Mouse (Mus musculus): ENCODE results near the gene Acox2. TPM values are rescaled to one million over a fixed set of nuclear protein-coding genes. Genes with fewer than 3 reads are reported as not detected.
"Not testable (repeated sequence)": the region's sequence is repeated elsewhere in the genome, so short reads cannot be mapped to it uniquely, and the experiment has no call there.

Acox2 gene
- polyA plus RNA-seq (2012; ENCODE audit: insufficient read depth, low replicate concordance) = not detected in 2 replicates

DNA sequence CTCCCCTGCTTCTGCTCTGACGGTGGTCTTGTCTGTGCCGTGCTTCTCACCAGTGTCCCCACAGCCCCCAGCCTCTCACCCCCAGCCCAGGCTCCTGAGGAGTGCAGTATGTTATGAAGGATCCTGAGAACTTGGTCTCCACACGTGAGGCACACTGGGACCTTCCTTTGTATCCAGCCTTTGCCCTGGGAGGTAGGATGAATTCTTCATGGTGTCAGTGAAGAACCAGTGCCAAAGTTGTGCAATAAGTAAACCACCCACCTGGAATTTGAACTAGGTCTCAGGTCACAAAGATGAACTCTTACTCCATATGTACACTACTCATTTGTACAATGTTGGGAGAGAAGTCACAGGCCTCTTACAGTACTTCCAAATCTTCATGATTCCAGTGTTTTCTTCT lies at the start of gene Acox2:
Gene Acox2, minus strand, starts transcription at position 188 of the 400 bp plus-strand sequence.
- Histone ChIP-seq H3K27me3 (replicated peaks) (peaks cover 22% of the 10 kb centered on the region), H3K4me1 (0 out of 2 replicates have a peak, but pooled peaks cover 3% of the 10 kb centered on the region), H3K4me3 (replicated peaks) (no peak within 1 kb of the TSS), H3K36me3 (replicated peaks; ENCODE audit: low read length) (no peaks in the 10 kb centered on the region), H3K9me3 (no peaks in the 10 kb centered on the region)
- TF ChIP-seq GATA1 (IDR thresholded peaks at IDR 0.05; ENCODE audit: borderline replicate concordance, low read length) (no peak), FLI1 (IDR thresholded peaks at IDR 0.05; ENCODE audit: low read length) (no peak)

DNA sequence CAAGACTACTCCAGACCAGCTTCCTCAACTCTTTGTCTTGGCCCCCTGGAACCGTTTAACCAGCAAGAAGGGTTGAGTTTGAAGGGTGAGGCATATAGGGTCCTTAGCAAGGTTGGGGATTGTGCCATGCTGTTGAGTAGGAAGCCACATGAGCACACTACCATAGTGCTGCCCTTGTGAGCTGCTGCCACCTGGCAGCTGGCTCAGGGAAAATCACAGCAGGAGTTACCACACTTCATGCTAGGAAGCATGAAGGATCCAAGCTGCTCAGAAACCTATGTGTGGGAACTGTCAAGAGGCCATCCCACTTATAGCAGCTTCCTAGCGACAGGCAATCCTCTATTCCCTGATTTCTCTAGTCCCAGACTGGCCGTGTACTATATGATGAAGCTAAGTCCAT lies 49.5 kb upstream of the Acox2 start:
- no peaks in the 10 kb centered on the region for H3K9me3 ChIP-seq
- H3K4me3 ChIP-seq (replicated peaks) = no peak overlapping the region
- no peaks in the 10 kb centered on the region for H3K36me3 ChIP-seq (replicated peaks; ENCODE audit: low read length)
- no peaks in the 10 kb centered on the region for H3K4me1 ChIP-seq
- peaks cover 32% of the 10 kb centered on the region for H3K27me3 ChIP-seq (replicated peaks)
- TF ChIP-seq GATA1 (IDR thresholded peaks at IDR 0.05; ENCODE audit: borderline replicate concordance, low read length) (no peak), FLI1 (IDR thresholded peaks at IDR 0.05; ENCODE audit: low read length) (no peak)

DNA sequence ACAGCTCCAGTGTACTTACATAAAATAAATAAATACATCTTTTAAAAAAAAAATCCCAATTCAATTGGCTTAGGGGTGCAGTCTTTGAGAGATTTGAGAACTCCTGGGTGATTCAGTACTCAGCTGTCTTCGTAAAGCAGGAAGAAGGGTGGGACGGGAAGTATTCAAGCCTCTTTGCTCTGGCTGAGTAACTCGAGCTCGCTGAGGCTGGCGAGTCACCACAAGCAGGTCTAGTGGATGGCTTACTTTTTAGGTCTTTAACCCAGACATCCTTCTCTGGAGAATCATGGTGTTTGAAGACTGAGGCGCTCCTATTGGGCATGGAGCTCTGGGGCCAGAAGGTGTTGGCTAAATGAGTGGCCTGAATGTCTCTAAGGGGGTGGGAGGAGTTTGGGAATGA lies 47.7 kb upstream of the Acox2 start:
- TF ChIP-seq FLI1 (IDR thresholded peaks at IDR 0.05; ENCODE audit: low read length) = no peak
- no peak for TF ChIP-seq GATA1 (IDR thresholded peaks at IDR 0.05; ENCODE audit: borderline replicate concordance, low read length)
- H3K4me1 ChIP-seq = no peaks in the 10 kb centered on the region
- H3K27me3 ChIP-seq (replicated peaks) = peaks cover 29% of the 10 kb centered on the region
- H3K4me3 ChIP-seq (replicated peaks) = no peak overlapping the region
- no peaks in the 10 kb centered on the region for H3K9me3 ChIP-seq
- no peaks in the 10 kb centered on the region for H3K36me3 ChIP-seq (replicated peaks; ENCODE audit: low read length)

DNA sequence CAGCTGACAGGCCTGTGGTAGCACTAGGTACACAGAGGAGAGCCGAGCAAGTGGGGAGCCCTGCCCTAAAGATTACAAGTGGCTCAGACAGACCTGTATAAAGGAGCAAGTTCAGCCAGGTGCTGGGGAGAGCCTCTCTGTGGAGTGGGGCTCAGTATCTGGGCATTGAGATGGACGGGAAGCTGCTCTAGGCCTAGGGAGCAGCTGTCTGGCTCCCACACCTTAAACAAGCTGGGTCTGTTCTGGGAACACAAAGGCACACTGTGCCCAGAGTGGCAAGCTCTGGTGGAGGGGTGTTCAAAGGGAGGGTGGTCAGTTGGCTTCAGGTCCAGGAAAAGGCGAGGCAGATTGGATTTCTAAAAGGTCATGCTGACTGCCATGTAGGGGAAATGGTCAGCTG lies 45.9 kb upstream of the Acox2 start:
- TF ChIP-seq GATA1 (IDR thresholded peaks at IDR 0.05; ENCODE audit: borderline replicate concordance, low read length) = no peak
- TF ChIP-seq FLI1 (IDR thresholded peaks at IDR 0.05; ENCODE audit: low read length) = no peak
- Histone ChIP-seq H3K27me3 (replicated peaks) (peaks cover 27% of the 10 kb centered on the region), H3K36me3 (replicated peaks; ENCODE audit: low read length) (no peaks in the 10 kb centered on the region), H3K9me3 (no peaks in the 10 kb centered on the region), H3K4me1 (no peaks in the 10 kb centered on the region), H3K4me3 (replicated peaks) (no peak overlapping the region)

DNA sequence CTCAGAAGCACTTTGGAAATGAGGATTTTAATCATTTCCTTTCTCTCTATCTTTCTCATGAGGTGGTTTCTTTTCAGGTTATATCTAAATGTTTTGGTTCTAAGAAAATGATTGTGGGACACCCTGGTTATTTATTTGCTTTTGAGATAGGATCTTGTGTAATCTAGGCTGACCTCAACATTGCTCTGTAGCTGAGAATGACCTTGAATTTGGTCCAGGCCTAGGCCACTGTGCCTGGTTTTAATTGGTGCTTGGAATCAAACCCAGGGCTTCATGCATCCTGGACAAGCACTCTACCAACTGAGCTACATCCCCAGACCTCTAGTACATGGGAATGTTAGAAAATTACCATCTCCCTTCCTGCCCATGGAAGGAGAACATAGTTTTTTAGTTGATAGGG lies 44.9 kb upstream of the Acox2 start:
- Histone ChIP-seq H3K27me3 (replicated peaks) (peaks cover 25% of the 10 kb centered on the region), H3K36me3 (replicated peaks; ENCODE audit: low read length) (no peaks in the 10 kb centered on the region), H3K4me3 (replicated peaks) (no peak overlapping the region), H3K4me1 (no peaks in the 10 kb centered on the region), H3K9me3 (no peaks in the 10 kb centered on the region)
- TF ChIP-seq FLI1 (IDR thresholded peaks at IDR 0.05; ENCODE audit: low read length) = no peak

DNA sequence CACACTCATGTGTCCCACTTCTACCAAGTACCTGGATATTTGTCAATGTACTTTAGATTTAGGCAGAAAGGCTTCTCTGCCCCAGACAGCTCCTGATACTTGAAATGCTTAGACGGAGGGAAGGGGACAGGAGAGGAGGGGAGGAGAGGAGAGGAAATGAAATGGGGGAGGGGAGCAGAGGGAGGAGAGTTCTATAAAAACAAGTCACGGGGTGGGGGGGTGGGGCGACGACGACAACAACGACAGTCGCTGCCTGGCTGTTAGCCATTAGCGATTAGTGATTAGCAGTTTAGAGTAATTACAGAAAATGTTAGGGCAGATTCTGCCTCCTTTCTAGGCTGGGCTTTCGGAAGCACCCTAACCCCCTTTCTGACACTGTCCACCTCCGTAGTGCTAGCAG lies 43.5 kb upstream of the Acox2 start:
- H3K9me3 ChIP-seq = no peaks in the 10 kb centered on the region
- no peaks in the 10 kb centered on the region for H3K4me1 ChIP-seq
- H3K27me3 ChIP-seq (replicated peaks) = peaks cover 21% of the 10 kb centered on the region
- no peak overlapping the region for H3K4me3 ChIP-seq (replicated peaks)
- H3K36me3 ChIP-seq (replicated peaks; ENCODE audit: low read length) = no peaks in the 10 kb centered on the region
- TF ChIP-seq GATA1 (IDR thresholded peaks at IDR 0.05; ENCODE audit: borderline replicate concordance, low read length) = no peak
- TF ChIP-seq FLI1 (IDR thresholded peaks at IDR 0.05; ENCODE audit: low read length) = no peak

DNA sequence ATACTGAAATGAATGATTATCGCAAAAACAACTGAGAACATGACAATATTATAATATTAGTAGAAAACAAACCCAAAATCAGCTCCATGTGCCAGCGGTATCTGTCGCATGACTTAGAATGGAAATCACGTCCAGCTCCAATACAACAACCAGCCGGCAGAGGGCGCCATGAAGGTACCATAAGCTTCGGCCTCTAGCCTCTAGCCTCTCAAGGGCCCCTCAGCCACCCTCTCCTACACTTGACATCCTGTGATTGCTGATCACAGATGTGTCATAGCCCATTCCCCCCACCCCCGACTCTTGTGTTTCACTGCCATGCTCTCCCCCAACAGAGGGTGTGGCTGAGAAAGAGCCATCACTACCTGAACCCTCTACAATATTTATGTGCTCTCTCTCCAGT lies 41.1 kb upstream of the Acox2 start:
- TF ChIP-seq GATA1 (IDR thresholded peaks at IDR 0.05; ENCODE audit: borderline replicate concordance, low read length) (no peak), FLI1 (IDR thresholded peaks at IDR 0.05; ENCODE audit: low read length) (no peak)
- H3K9me3 ChIP-seq = no peaks in the 10 kb centered on the region
- no peak overlapping the region for H3K4me3 ChIP-seq (replicated peaks)

DNA sequence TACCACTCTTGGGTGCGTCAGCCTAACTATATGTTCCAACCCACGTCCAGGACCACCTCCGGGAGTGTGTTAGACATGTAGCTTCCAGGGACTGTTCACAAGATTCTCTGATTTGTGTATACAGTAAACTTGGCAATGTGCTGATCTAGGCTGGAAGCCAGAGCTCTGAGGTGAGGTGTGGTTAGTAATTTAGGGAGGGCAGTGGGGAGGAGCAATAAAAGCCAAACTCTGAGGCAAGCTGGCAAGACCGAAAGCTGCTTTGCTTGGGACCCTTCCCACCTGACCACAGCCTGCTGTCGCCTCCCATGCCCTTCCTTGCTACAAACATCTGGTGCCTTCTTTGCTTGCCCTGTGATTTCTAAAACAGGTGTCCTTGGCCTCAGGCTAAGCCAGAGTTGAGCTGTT lies 38.7 kb upstream of the Acox2 start:
- no peaks in the 10 kb centered on the region for H3K9me3 ChIP-seq
- peaks cover 11% of the 10 kb centered on the region for H3K27me3 ChIP-seq (replicated peaks)
- TF ChIP-seq GATA1 (IDR thresholded peaks at IDR 0.05; ENCODE audit: borderline replicate concordance, low read length) (no peak), FLI1 (IDR thresholded peaks at IDR 0.05; ENCODE audit: low read length) (no peak)
- H3K4me3 ChIP-seq (replicated peaks) = no peak overlapping the region
- H3K4me1 ChIP-seq = no peaks in the 10 kb centered on the region
- H3K36me3 ChIP-seq (replicated peaks; ENCODE audit: low read length) = no peaks in the 10 kb centered on the region

More for the DNA sequence above, 41.1 kb upstream of the Acox2 start:
- Histone ChIP-seq H3K4me1 (no peaks in the 10 kb centered on the region), H3K27me3 (replicated peaks) (peaks cover 14% of the 10 kb centered on the region), H3K36me3 (replicated peaks; ENCODE audit: low read length) (no peaks in the 10 kb centered on the region)

DNA sequence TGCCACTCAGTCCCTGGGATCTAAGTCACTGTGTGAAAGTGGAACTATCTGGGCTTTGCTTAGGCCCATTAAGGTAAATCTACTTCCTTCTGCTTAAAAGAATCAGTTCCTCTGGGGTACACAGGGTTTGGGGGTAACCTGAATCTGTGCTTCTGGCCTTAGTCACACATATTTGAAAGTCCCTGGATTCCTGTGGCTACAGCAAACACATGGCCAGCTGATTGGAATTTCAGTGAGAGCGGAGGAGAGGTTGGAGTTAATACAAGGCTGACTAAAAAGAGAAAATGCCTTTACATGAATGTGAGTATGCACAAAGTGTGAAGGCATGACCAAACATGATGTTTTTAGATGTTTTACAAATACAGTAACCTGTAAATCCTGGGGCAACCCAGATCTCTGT lies 35.1 kb upstream of the Acox2 start:
- Histone ChIP-seq H3K27me3 (replicated peaks) (peaks cover 7% of the 10 kb centered on the region), H3K36me3 (replicated peaks; ENCODE audit: low read length) (no peaks in the 10 kb centered on the region), H3K4me1 (no peaks in the 10 kb centered on the region), H3K4me3 (replicated peaks) (no peak overlapping the region), H3K9me3 (peaks cover 10% of the 10 kb centered on the region)
- TF ChIP-seq GATA1 (IDR thresholded peaks at IDR 0.05; ENCODE audit: borderline replicate concordance, low read length) (no peak), FLI1 (IDR thresholded peaks at IDR 0.05; ENCODE audit: low read length) (no peak)

DNA sequence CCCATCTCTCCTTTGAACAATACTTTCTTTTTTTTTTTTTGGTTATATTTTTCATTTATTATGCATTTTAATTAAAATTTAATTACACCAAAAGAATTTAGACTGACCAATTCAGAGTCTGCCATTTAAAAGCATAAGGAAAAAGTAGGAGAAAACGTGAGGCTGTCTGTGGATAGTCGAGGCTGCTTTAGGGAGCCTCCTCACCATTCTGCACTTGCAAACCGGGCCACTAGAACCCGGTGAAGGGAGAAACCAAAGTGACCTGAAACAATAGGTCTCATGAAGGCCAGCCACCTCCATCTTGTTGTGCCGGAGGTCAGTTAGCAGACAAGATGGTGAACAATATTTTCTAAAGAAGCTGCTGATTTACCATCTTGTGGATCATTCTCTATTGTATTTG lies 27.4 kb upstream of the Acox2 start:
- not testable (repeated sequence) for H3K4me1 ChIP-seq; H3K27me3 ChIP-seq (replicated peaks); H3K36me3 ChIP-seq (replicated peaks; ENCODE audit: low read length); H3K4me3 ChIP-seq (replicated peaks); H3K9me3 ChIP-seq

DNA sequence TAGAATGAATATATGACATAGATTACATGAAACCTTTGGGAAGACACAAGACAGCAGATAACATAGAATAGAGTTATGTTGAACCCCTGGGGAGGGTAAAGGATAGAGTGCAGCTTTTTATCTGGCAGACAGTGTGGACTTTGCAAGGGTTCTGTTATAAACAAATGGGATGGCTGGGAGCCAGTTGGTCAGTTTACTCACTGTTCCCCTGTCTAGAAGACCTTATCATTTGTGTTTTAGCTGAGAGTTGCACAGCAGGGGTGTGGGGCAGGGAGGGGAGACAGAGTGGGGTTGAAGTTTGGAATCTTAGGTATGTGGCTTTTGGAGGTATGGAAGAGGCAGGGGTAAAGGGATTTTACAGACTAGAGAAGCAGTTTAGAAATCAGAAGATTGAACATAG lies 24.6 kb upstream of the Acox2 start:
- H3K4me1 ChIP-seq = no peaks in the 10 kb centered on the region
- H3K4me3 ChIP-seq (replicated peaks) = no peak overlapping the region
- no peaks in the 10 kb centered on the region for H3K27me3 ChIP-seq (replicated peaks)
- no peaks in the 10 kb centered on the region for H3K36me3 ChIP-seq (replicated peaks; ENCODE audit: low read length)
- TF ChIP-seq FLI1 (IDR thresholded peaks at IDR 0.05; ENCODE audit: low read length) = no peak
- no peak for TF ChIP-seq GATA1 (IDR thresholded peaks at IDR 0.05; ENCODE audit: borderline replicate concordance, low read length)
- H3K9me3 ChIP-seq = no peaks in the 10 kb centered on the region

DNA sequence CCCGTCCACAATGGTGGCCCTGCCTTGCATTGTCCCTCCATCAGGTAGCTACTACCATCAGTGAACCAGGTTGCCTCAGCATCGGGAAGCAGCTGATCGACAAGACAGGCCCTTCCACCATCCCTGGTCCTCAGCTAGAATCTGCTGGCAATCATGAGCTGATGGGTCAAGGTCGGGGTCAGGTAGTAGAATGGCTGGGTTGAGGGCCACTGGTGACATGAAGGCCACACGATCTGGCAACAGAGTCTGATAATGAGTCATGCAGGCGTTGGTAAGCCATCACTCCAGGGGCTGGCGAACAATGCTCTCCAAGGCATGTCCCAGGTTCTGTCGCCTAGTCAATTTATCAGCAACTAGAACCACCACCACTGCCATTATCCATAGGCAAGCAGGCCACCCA lies 12.1 kb upstream of the Acox2 start:
- H3K4me3 ChIP-seq (replicated peaks); H3K4me1 ChIP-seq; H3K27me3 ChIP-seq (replicated peaks); H3K9me3 ChIP-seq; H3K36me3 ChIP-seq (replicated peaks; ENCODE audit: low read length): not testable (repeated sequence)
